Mouse (Mus musculus): ENCODE results near the gene Fmnl3. TPM values are rescaled to one million over a fixed set of nuclear protein-coding genes. Genes with fewer than 3 reads are reported as not detected.

Fmnl3 gene
- polyA plus RNA-seq, 1 experiment from 2014 or later = 16.6 TPM

- H3K27ac ChIP-seq (ENCODE audit: low read length) = no peak overlapping the region
- H3K27me3 ChIP-seq (ENCODE audit: control insufficient read depth, insufficient read depth, low read length) = no peaks in the 10 kb centered on the region
- H3K9ac ChIP-seq (ENCODE audit: low read length) = no peak overlapping the region
- H3K4me3 ChIP-seq (replicated peaks; ENCODE audit: low read length) = no peak overlapping the region
- no peaks in the 10 kb centered on the region for H3K9me3 ChIP-seq (replicated peaks; ENCODE audit: control insufficient read depth, low read length)
- 63% methylated on average over 6 of the region's 6 CpGs for WGBS
- no peak for ATAC-seq (ENCODE audit: insufficient read depth, low FRiP score)
- H3K4me2 ChIP-seq (ENCODE audit: low read depth, low read length) = no peak overlapping the region
- H3K4me1 ChIP-seq (ENCODE audit: control insufficient read depth, insufficient read depth, low read length) = peaks cover 5% of the 10 kb centered on the region; the same call in 1 of the 2 replicates
- H3K36me3 ChIP-seq (ENCODE audit: control insufficient read depth, insufficient read depth, low read length) = no peaks in the 10 kb centered on the region
Observed at GRCm38 (mm10) chr15:99356462-99356861, 13.8 kb downstream of the Fmnl3 start.

- no peaks in the 10 kb centered on the region for H3K27me3 ChIP-seq (ENCODE audit: control insufficient read depth, insufficient read depth, low read length)
- H3K9me3 ChIP-seq (replicated peaks; ENCODE audit: control insufficient read depth, low read length) = no peaks in the 10 kb centered on the region
- no peak for ATAC-seq (ENCODE audit: insufficient read depth, low FRiP score)
- H3K4me3 ChIP-seq (replicated peaks; ENCODE audit: low read length) = no peak overlapping the region
- 74% methylated on average over 6 of the region's 6 CpGs for WGBS
- no peak overlapping the region for H3K9ac ChIP-seq (ENCODE audit: low read length)
- H3K4me1 ChIP-seq (ENCODE audit: control insufficient read depth, insufficient read depth, low read length) = peaks cover 5% of the 10 kb centered on the region; the same call in 1 of the 2 replicates
- no peak overlapping the region for H3K27ac ChIP-seq (ENCODE audit: low read length)
- H3K36me3 ChIP-seq (ENCODE audit: control insufficient read depth, insufficient read depth, low read length) = no peaks in the 10 kb centered on the region
- H3K4me2 ChIP-seq (ENCODE audit: low read depth, low read length) = no peak overlapping the region
Observed at GRCm38 (mm10) chr15:99355660-99356059, 14.6 kb downstream of the Fmnl3 start.

DNA sequence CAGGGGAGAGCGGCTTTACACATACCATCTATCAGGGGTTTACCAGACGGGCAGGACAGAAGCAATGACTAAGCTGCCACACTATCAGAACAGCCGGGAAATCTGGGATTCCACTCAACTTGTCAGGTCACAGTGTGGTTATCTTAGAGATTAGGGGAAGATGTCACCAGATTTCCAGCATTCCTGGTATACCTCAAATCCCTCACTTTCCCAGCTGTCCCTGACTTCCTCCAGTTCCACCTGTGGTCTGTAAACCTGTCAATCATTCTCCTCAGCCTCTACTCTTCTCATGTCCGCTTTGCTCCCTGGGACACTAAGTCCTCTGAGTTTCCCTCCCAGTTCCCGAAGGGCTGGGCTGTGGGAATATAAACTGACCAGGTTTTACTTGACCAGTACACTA is 18.0 kb downstream of the Fmnl3 start:
- Histone ChIP-seq H3K27me3 (ENCODE audit: control insufficient read depth, insufficient read depth, low read length) (no peaks in the 10 kb centered on the region), H3K4me3 (replicated peaks; ENCODE audit: low read length) (no peak overlapping the region), H3K27ac (ENCODE audit: low read length) (no peak overlapping the region), H3K9me3 (replicated peaks; ENCODE audit: control insufficient read depth, low read length) (no peaks in the 10 kb centered on the region), H3K9ac (ENCODE audit: low read length) (no peak overlapping the region), H3K4me1 (ENCODE audit: control insufficient read depth, insufficient read depth, low read length) (peaks cover 8% of the 10 kb centered on the region; the same call in 1 of the 2 replicates), H3K4me2 (ENCODE audit: low read depth, low read length) (no peak overlapping the region), H3K36me3 (ENCODE audit: control insufficient read depth, insufficient read depth, low read length) (no peaks in the 10 kb centered on the region)
- ATAC-seq (ENCODE audit: insufficient read depth, low FRiP score) = no peak
- WGBS = 65% methylated on average over 5 of the region's 5 CpGs

DNA sequence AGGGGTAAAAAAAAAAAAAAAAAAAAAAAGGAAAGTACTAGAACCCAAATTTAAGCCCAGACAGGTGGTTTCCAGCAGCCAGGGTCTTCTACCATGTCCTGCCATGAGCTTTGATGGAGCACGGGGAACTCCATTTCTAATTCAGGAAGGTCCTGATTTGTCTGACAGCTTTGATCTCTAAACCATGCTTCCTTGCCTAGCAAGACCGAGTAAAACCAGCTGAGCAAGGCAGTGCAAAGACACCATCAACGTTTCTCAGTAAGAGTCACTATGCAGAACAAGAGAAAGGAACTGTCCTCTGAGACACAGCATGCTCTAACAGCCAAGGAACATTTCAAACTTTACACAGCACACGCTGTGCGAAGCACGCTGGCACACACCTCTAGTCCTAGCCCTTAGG is 18.7 kb downstream of the Fmnl3 start:
- Histone ChIP-seq H3K27me3 (ENCODE audit: control insufficient read depth, insufficient read depth, low read length) (no peaks in the 10 kb centered on the region), H3K4me2 (ENCODE audit: low read depth, low read length) (no peak overlapping the region), H3K36me3 (ENCODE audit: control insufficient read depth, insufficient read depth, low read length) (no peaks in the 10 kb centered on the region), H3K4me1 (ENCODE audit: control insufficient read depth, insufficient read depth, low read length) (peaks cover 8% of the 10 kb centered on the region; the same call in 1 of the 2 replicates), H3K9me3 (replicated peaks; ENCODE audit: control insufficient read depth, low read length) (no peaks in the 10 kb centered on the region), H3K9ac (ENCODE audit: low read length) (no peak overlapping the region), H3K4me3 (replicated peaks; ENCODE audit: low read length) (no peak overlapping the region), H3K27ac (ENCODE audit: low read length) (no peak overlapping the region)
- WGBS = 77% methylated on average over 6 of the region's 6 CpGs
- no peak for ATAC-seq (ENCODE audit: insufficient read depth, low FRiP score)

DNA sequence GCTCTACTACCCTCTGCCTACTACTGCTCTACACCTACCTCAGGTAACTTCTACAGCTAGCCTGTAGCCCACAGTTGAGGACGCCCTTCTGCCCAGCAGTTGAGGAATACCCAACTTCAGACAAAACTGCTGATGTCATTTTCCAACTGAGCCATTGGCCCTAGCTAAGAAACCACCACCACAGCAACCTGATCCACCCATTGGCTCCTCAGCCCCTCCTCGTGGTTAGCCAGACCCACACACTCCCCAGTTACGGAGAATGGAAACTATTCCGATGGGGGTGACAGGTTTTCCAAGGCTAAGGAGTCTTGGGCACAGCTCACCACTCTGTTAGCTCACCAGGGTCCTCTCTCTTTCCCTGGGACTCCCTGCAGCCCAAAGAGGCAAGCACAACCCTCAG is 25.3 kb downstream of the Fmnl3 start:
- H3K9me3 ChIP-seq (replicated peaks; ENCODE audit: control insufficient read depth, low read length) = no peaks in the 10 kb centered on the region
- H3K27me3 ChIP-seq (ENCODE audit: control insufficient read depth, insufficient read depth, low read length) = no peaks in the 10 kb centered on the region
- H3K4me1 ChIP-seq (ENCODE audit: control insufficient read depth, insufficient read depth, low read length) = peaks cover 40% of the 10 kb centered on the region
- 62% methylated on average over 4 of the region's 4 CpGs for WGBS
- H3K36me3 ChIP-seq (ENCODE audit: control insufficient read depth, insufficient read depth, low read length) = no peaks in the 10 kb centered on the region
- H3K9ac ChIP-seq (ENCODE audit: low read length) = no peak overlapping the region
- H3K4me2 ChIP-seq (ENCODE audit: low read depth, low read length) = no peak overlapping the region
- no peak overlapping the region for H3K4me3 ChIP-seq (replicated peaks; ENCODE audit: low read length)
- no peak for ATAC-seq (ENCODE audit: insufficient read depth, low FRiP score)
- peak overlapping the region; percentile 36; the same call in 1 of the 2 replicates for H3K27ac ChIP-seq (ENCODE audit: low read length)

DNA sequence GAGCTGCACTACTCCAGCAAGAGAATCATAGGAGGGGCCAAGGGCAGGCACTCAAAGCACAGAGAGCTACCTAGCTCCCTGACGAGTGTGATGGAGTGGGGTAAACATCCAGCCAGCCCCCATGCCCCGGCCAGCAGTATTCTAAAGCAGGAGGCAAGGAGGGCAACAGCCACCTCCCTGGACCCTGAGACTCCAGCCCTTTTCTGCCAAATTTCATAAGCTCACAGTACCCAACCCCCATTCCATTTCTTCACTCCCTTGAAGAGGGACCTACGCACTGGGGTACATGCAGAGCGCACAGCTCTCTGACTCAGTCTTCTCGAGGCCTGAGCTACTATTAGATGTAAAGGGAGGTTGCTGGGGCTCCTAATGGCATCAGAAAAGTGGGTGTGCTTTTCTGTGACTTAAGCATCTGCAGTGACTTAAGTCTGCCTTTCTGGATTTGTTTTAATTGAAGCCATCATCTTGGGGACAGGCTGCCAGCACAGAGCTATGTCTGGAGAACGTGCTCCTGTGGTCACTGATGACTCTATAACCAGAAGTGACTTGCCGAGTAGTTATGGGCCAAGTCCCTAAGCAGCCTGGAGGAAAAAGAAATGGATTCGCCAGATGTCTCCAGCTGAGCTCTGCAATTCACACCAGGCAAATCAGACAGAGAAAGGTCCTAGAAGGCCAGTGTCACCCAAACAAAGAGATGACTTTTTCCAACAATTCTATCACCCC is 26.0 kb downstream of the Fmnl3 start:
- H3K36me3 ChIP-seq (ENCODE audit: control insufficient read depth, insufficient read depth, low read length) = no peaks in the 10 kb centered on the region
- no peak overlapping the region for H3K4me2 ChIP-seq (ENCODE audit: low read depth, low read length)
- H3K4me1 ChIP-seq (ENCODE audit: control insufficient read depth, insufficient read depth, low read length) = peaks cover 40% of the 10 kb centered on the region
- peak overlapping the region; percentile 78 for H3K27ac ChIP-seq (ENCODE audit: low read length)
- H3K27me3 ChIP-seq (ENCODE audit: control insufficient read depth, insufficient read depth, low read length) = no peaks in the 10 kb centered on the region
- WGBS = 46% methylated on average over 8 of the region's 8 CpGs
- no peak for ATAC-seq (ENCODE audit: insufficient read depth, low FRiP score)
- no peak overlapping the region for H3K9ac ChIP-seq (ENCODE audit: low read length)
- no peak overlapping the region for H3K4me3 ChIP-seq (replicated peaks; ENCODE audit: low read length)
- H3K9me3 ChIP-seq (replicated peaks; ENCODE audit: control insufficient read depth, low read length) = no peaks in the 10 kb centered on the region

DNA sequence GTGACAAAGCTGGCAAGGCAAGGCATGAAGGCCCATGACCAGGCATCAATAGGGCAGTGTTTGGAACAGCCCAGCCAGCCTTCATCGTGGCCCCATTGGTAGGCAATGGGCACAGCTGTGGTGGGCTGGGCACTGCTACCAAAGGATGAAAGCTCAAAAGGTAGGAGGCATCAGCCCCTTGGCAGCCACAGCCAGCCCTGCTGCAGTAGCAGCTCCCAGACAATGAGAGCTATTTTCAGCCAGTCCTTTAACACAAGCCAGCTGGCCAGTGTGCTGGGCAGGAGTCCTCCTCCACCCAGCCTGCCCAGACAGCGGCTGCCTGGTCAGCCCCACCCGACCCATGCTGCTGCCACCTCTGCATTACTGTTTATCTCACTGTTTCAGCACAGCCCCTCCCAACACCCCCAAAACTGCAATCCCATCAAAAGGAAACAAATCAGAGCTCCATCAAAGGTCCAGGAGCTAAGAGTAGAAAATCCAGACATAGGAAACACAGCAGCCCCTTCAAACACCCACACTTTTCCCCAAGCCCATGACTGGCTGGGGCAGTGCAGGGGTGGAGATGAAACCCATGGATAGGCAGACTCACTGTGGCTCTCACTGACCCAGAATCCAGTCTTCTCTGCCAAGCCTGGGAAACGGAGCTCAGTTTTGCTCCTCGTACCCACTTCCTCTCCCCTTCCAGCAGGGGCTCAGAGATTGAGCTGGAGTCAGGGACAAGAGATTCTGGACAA is 26.7 kb downstream of the Fmnl3 start:
- peak overlapping the region; percentile 38; the same call in 1 of the 2 replicates for H3K9ac ChIP-seq (ENCODE audit: low read length)
- peak overlapping the region; percentile 78 for H3K27ac ChIP-seq (ENCODE audit: low read length)

GRCm38 (mm10) chr15:99342194-99342981 is 27.9 kb downstream of the Fmnl3 start:
- 50% methylated on average over 9 of the region's 9 CpGs for WGBS
- peaks cover 37% of the 10 kb centered on the region for H3K4me1 ChIP-seq (ENCODE audit: control insufficient read depth, insufficient read depth, low read length)
- H3K4me3 ChIP-seq (replicated peaks; ENCODE audit: low read length) = no peak overlapping the region
- H3K27me3 ChIP-seq (ENCODE audit: control insufficient read depth, insufficient read depth, low read length) = no peaks in the 10 kb centered on the region
- no peak overlapping the region for H3K4me2 ChIP-seq (ENCODE audit: low read depth, low read length)
- no peaks in the 10 kb centered on the region for H3K36me3 ChIP-seq (ENCODE audit: control insufficient read depth, insufficient read depth, low read length)
- H3K9ac ChIP-seq (ENCODE audit: low read length) = no peak overlapping the region
- H3K9me3 ChIP-seq (replicated peaks; ENCODE audit: control insufficient read depth, low read length) = no peaks in the 10 kb centered on the region
- no peak for ATAC-seq (ENCODE audit: insufficient read depth, low FRiP score)
- peak overlapping the region; percentile 78; the same call in 1 of the 2 replicates for H3K27ac ChIP-seq (ENCODE audit: low read length)

More for the DNA sequence above, 26.7 kb downstream of the Fmnl3 start:
- peak; percentile 75; the same call in 1 of the 2 replicates for ATAC-seq (ENCODE audit: insufficient read depth, low FRiP score)
- H3K9me3 ChIP-seq (replicated peaks; ENCODE audit: control insufficient read depth, low read length) = no peaks in the 10 kb centered on the region
- 24% methylated on average over 5 of the region's 5 CpGs for WGBS
- peaks cover 40% of the 10 kb centered on the region for H3K4me1 ChIP-seq (ENCODE audit: control insufficient read depth, insufficient read depth, low read length)
- H3K27me3 ChIP-seq (ENCODE audit: control insufficient read depth, insufficient read depth, low read length) = no peaks in the 10 kb centered on the region
- no peaks in the 10 kb centered on the region for H3K36me3 ChIP-seq (ENCODE audit: control insufficient read depth, insufficient read depth, low read length)
- no peak overlapping the region for H3K4me3 ChIP-seq (replicated peaks; ENCODE audit: low read length)
- peak overlapping the region; percentile 5; the same call in 1 of the 2 replicates for H3K4me2 ChIP-seq (ENCODE audit: low read depth, low read length)
